Mouse (Mus musculus): ENCODE data around the gene Hoxb9. TPM values are rescaled to one million over a fixed set of nuclear protein-coding genes. Genes with fewer than 3 reads are reported as not detected.

The Hoxb9 gene
- polyA plus RNA-seq, 1 experiment = 0.04 TPM

GRCm38 (mm10) chr11:96268031-96268745 is 3.1 kb upstream of the Hoxb9 start:
- DNase-seq (ENCODE audit: low read depth) = no peak
- no peak for TF ChIP-seq POLR2A (IDR thresholded peaks at IDR 0.05; ENCODE audit: borderline replicate concordance, extremely low read depth, insufficient read depth, insufficient read length, poor library complexity, severe bottlenecking)
- TF ChIP-seq CTCF (IDR thresholded peaks at IDR 0.05; ENCODE audit: borderline replicate concordance, extremely low read depth, insufficient read depth, insufficient read length) = no peak

DNA sequence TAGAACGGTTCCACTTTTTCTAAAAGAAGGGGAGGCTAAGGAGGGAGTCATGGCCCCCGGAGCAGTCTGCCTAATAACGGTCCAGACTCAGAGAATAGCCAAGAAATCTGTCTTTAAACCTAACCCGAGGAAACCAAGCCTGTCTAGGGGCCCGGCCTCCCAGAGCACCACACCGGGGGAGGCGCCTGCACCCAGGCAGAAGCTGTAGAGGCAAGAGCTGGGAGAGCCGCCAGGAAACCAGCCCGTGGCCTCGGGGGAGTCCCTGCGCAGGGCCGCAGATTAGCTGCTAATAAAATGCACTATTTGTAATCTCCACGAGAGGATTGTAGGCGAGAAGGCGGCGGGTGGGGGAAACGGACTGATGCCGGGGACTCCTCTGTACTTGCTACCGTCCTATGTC is 1.4 kb upstream of the Hoxb9 start:
- no peak for TF ChIP-seq POLR2A (IDR thresholded peaks at IDR 0.05; ENCODE audit: borderline replicate concordance, extremely low read depth, insufficient read depth, insufficient read length, poor library complexity, severe bottlenecking)
- TF ChIP-seq CTCF (IDR thresholded peaks at IDR 0.05; ENCODE audit: borderline replicate concordance, extremely low read depth, insufficient read depth, insufficient read length) = no peak
- no peak for DNase-seq (ENCODE audit: low read depth)

DNA sequence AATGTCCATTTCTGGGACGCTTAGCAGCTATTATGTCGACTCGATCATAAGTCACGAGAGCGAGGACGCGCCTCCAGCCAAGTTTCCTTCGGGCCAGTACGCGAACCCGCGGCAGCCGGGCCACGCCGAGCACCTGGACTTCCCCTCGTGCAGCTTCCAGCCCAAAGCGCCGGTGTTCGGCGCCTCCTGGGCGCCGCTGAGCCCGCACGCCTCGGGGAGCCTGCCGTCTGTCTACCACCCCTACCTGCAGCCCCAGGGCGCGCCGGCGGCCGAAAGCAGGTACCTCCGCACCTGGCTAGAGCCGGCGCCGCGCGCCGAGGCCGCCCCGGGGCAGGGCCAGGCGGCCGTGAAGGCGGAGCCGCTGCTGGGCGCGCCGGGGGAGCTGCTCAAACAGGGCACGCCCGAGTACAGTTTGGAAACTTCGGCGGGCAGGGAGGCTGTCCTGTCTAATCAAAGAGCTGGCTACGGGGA is 319 bp downstream of the Hoxb9 start:
- DNase-seq (ENCODE audit: low read depth) = no peak
- TF ChIP-seq CTCF (IDR thresholded peaks at IDR 0.05; ENCODE audit: borderline replicate concordance, extremely low read depth, insufficient read depth, insufficient read length) (no peak), POLR2A (IDR thresholded peaks at IDR 0.05; ENCODE audit: borderline replicate concordance, extremely low read depth, insufficient read depth, insufficient read length, poor library complexity, severe bottlenecking) (no peak)

GRCm38 (mm10) chr11:96272024-96272921 is 1.0 kb downstream of the Hoxb9 start:
- TF ChIP-seq CTCF (IDR thresholded peaks at IDR 0.05; ENCODE audit: borderline replicate concordance, extremely low read depth, insufficient read depth, insufficient read length) = no peak
- no peak for TF ChIP-seq POLR2A (IDR thresholded peaks at IDR 0.05; ENCODE audit: borderline replicate concordance, extremely low read depth, insufficient read depth, insufficient read length, poor library complexity, severe bottlenecking)
- peak; percentile 58 for DNase-seq (ENCODE audit: low read depth)

- TF ChIP-seq CTCF (IDR thresholded peaks at IDR 0.05; ENCODE audit: borderline replicate concordance, extremely low read depth, insufficient read depth, insufficient read length) (no peak), POLR2A (IDR thresholded peaks at IDR 0.05; ENCODE audit: borderline replicate concordance, extremely low read depth, insufficient read depth, insufficient read length, poor library complexity, severe bottlenecking) (no peak)
- no peak for DNase-seq (ENCODE audit: low read depth)
Measured at GRCm38 (mm10) chr11:96274428-96274827, 3.2 kb downstream of the Hoxb9 start.

DNA sequence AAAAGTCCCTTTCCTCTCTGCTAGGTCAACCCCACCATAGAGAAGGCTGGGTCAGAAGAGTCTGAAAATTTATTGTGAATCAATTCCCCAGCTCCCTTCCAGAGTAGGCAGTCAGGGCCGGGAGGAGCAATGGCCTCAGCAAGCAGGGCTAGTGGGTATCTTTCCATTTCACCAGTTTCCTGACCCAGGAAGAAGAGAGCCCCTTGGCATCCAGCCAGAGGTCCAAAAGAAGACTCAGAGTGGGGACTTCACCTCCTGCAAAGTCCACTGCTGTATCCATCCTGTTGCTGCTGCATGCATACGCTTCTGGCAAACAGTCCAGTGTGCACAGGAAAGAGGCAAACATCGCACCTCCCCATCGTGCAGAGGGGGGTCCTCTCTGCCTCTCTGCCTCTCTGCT is 4.6 kb downstream of the Hoxb9 start:
- TF ChIP-seq POLR2A (IDR thresholded peaks at IDR 0.05; ENCODE audit: borderline replicate concordance, extremely low read depth, insufficient read depth, insufficient read length, poor library complexity, severe bottlenecking) (no peak), CTCF (IDR thresholded peaks at IDR 0.05; ENCODE audit: borderline replicate concordance, extremely low read depth, insufficient read depth, insufficient read length) (no peak)
- no peak for DNase-seq (ENCODE audit: low read depth)

DNA sequence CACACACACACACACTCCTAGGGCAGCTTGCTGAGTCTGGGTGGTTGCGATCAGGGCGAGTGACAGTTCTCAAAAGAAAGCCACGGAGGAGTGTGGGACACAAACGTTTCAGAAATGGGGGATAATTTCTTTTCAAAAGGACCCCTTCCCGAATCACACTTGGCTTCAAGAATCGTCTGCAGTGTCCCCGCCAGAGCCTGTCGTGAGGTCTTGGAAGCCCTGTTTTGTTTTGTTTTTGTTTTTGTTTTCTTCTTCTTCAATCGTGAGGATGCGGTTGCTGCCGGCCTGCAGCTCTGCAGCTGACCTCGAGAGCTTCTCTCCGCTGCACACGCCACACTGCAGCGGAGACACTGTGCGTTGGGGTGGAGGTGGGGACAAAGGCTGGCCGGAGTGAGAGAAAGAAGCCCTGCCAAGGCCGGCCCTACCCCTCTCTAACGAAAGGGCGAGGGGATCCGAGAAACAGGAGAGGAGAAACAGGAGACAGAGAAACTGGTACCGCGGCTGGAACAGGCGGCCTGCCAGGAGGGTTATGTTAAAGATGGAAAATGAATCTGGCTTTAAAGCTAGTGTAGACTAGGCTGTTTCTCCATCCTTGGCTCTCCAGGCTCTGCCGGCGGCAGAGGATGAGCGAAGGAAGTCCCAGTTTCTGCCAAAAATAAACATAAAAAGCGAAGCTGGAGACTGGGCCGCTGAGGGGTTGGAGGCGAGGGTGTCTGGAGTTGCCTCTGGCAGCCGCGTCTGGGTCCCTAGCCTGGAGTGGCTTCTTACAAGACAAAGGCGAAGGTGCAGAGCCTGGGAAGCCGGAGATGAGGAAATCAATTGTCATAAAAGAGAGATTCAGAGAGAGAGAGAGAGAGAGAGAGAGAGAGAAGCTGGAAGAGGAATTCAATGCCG is 6.1 kb downstream of the Hoxb9 start:
- DNase-seq (ENCODE audit: low read depth) = no peak
- TF ChIP-seq CTCF (IDR thresholded peaks at IDR 0.05; ENCODE audit: borderline replicate concordance, extremely low read depth, insufficient read depth, insufficient read length) (no peak), POLR2A (IDR thresholded peaks at IDR 0.05; ENCODE audit: borderline replicate concordance, extremely low read depth, insufficient read depth, insufficient read length, poor library complexity, severe bottlenecking) (no peak)

GRCm38 (mm10) chr11:96278324-96278723 is 7.1 kb downstream of the Hoxb9 start:
- no peak for DNase-seq (ENCODE audit: low read depth)
- no peak for TF ChIP-seq POLR2A (IDR thresholded peaks at IDR 0.05; ENCODE audit: borderline replicate concordance, extremely low read depth, insufficient read depth, insufficient read length, poor library complexity, severe bottlenecking)
- no peak for TF ChIP-seq CTCF (IDR thresholded peaks at IDR 0.05; ENCODE audit: borderline replicate concordance, extremely low read depth, insufficient read depth, insufficient read length)

- peak; percentile 88 for TF ChIP-seq CTCF (IDR thresholded peaks at IDR 0.05; ENCODE audit: borderline replicate concordance, extremely low read depth, insufficient read depth, insufficient read length)
- no peak for TF ChIP-seq POLR2A (IDR thresholded peaks at IDR 0.05; ENCODE audit: borderline replicate concordance, extremely low read depth, insufficient read depth, insufficient read length, poor library complexity, severe bottlenecking)
- peak; percentile 94 for DNase-seq (ENCODE audit: low read depth)
Measured at GRCm38 (mm10) chr11:96278773-96279172, 7.5 kb downstream of the Hoxb9 start.

GRCm38 (mm10) chr11:96279421-96280233 is 8.4 kb downstream of the Hoxb9 start:
- DNase-seq (ENCODE audit: low read depth) = no peak
- TF ChIP-seq CTCF (IDR thresholded peaks at IDR 0.05; ENCODE audit: borderline replicate concordance, extremely low read depth, insufficient read depth, insufficient read length) (no peak), POLR2A (IDR thresholded peaks at IDR 0.05; ENCODE audit: borderline replicate concordance, extremely low read depth, insufficient read depth, insufficient read length, poor library complexity, severe bottlenecking) (no peak)
